Mouse (Mus musculus): Measurements from ENCODE around the gene Tut1.
"Not testable (repeated sequence)": the region's sequence is repeated elsewhere in the genome, so short reads cannot be mapped to it uniquely, and the experiment has no call there.

The Tut1 gene

DNA sequence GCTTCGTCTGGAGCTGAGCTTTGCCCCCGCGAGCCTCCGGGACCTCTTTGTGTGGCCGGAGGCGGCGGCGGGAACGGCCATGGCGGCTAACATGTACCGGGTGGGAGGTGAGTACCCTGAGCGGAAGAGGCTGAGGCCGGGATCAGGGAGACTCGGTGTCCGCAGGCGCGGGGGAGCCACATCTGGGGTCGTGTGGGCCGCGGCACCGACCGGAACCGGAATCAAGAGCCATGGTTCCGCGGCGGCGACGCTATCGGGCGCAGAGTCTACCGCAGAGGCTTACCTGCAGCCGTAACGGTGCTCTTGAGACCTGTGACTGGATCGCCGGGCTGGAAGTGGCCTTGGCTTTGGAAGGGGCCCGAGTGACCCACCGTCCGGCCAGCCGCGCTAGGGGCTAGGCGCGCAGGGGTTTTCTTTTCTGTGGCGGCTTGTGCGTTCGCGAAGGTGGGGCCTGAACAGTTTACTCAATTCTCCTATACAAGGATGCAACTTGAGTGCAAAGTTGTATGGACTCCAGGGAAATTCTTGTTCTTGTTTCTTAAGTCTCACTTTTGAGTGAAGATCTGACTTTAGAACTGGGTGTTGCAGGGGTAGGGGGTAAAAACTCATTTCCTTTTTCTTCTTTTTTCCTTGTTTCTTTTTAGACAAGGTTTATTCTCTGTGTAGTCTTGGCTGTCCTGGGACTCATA is 11.2 kb upstream of the Tut1 start:
- no peak for DNase-seq (ENCODE audit: low read depth, low spot score)

DNA sequence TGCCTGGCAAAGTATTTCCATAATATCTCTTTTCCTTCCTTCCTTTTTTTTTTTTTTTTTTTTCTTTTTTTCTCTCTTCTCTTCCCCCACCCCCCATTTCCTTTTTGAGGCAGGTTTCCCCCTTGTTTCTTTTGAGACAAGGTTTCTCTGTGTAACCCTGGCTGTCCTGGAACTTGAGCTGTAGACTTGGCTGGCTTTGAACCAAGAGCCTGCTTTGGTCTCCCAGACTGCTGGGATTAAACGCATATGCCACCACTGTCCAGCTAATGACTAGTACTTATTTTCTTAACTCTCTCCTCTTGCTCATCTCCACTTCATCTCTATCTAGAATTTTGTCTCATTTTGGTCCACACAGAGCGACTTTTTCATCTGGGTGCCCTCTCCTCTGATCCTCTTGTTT is 10.6 kb upstream of the Tut1 start:
- DNase-seq (ENCODE audit: low read depth, low spot score), result no peak

DNA sequence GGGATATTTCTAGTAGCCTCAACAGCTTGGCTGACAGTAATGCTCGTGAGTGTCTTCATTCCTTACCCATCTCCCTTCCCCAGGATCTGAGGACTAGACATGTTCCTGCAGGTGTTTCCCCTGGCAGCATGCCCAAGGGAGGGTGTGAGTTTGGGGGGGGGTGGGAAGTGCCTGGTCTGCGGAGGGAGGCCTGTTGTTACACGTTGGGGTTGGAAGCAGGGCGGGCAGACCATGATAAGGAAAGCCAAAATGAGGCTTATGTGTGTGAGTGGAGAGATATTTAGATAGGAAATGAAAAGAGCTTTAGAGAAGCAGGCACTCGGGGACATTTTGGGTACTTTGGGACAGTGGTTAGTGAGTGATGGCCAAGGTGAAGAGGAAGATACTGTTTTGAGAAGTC is 9.6 kb upstream of the Tut1 start:
- no peak for DNase-seq (ENCODE audit: low read depth, low spot score)

DNA sequence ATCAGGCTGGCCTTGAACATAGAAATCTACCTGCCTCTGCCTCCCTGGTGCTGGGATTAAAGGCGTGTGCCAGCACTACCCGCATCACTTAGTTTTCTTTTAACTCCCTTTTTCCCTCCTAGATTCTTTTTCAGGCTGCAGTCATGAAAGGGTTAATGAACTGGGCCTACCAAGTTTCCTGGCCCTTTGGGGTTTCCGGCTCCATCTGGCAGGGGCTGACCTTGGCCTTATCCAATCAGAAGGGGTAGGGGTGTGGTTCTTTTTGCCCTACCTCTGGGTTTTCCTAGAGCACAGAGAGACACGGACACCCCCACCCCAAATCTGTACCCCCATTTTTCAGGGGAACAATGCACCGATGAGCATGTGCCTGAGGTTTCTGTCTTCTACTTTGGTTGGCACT is 8.9 kb upstream of the Tut1 start:
- no peak for DNase-seq (ENCODE audit: low read depth, low spot score)

DNA sequence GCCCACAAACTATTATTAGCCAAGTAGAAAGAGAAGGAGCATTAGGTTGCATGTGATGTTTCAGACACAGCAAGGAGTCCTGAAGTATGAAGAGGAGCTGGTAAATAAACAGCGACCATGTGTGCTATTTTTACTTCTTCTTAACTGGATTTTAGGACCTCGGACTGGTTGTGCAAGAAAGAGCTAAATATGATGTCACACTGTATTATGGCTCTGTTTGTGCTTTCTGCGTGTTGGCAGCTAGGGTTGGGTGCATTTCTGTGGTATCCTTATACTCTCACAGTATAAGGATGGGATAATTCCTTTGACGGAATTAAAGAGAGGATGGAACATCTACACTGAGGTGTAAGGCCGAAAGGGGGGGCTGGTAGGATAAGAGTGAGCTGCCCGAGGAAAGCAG is 8.4 kb upstream of the Tut1 start:
- DNase-seq (ENCODE audit: low read depth, low spot score), result no peak

- no peak for DNase-seq (ENCODE audit: low read depth, low spot score)
Measured at GRCm38 (mm10) chr19:8946929-8947328, 6.7 kb upstream of the Tut1 start.

DNA sequence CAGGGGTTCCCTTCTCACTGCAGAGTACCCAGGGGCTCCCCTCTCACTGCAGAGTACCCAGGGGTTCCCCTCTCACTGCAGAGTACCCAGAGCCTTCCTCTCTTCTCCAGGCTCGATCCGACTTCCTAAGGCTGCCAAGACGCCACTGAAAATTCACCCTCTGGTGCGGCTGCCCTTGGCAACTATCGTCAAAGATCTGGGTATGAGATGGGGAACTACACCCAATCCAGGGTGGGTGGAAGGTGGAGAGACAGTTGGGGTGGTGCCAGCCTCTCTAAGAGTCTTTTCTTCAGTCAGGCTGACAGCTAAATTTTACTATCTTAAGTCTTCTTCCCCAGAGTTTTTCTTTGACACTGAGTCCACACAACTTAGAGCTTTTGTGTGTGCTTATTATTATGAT is 3.5 kb upstream of the Tut1 start:
- no peak for DNase-seq (ENCODE audit: low read depth, low spot score)

DNA sequence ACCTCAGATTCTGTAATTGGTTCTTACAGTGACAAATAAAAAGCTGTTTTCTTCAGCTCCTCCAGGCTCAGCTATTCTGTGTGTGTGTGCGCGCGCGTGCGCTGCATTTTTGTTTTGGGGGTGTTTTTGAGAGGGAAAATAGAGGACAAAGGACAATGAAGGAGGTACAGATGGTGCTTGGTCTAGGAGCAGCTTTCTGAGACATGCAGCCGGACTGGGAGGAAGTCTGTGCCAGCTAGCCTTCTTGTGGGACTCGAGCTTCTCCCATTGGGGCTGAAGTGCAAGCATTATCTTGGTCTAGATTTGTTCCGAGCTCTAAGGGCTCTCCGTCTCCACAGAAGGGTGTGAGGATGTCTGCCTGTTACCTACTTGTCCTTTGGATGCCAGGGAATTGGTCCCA is 1.4 kb upstream of the Tut1 start:
- no peak for DNase-seq (ENCODE audit: low read depth, low spot score)

GRCm38 (mm10) chr19:8954171-8954570 is 524 bp downstream of the Tut1 start:
- DNase-seq (ENCODE audit: low read depth, low spot score), result no peak

GRCm38 (mm10) chr19:8962256-8962655 is 8.6 kb downstream of the Tut1 start:
- DNase-seq (ENCODE audit: low read depth, low spot score), result no peak

- DNase-seq (ENCODE audit: low read depth, low spot score), result no peak
Measured at GRCm38 (mm10) chr19:8965075-8965474, 11.4 kb downstream of the Tut1 start.

DNA sequence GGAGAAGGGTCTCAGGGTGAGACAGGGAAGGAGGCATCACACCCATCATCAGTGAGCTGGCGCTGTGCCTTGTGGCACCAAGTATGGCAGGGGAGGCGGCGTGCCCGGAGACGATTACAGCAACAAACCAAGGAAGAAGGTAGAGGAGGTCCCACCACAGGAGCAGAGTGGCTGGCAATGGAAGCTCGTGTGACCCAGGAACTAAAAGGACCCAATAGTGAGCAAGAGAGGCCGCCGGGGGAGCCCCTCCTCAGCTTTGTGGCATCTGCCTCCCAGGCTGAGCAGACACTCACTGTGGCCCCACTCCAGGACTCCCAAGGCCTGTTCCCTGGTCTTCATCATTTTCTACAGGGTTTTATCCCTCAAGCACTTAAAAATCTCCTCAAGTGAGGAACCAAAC is 12.1 kb downstream of the Tut1 start:
- DNase-seq (ENCODE audit: low read depth, low spot score), result no peak

DNA sequence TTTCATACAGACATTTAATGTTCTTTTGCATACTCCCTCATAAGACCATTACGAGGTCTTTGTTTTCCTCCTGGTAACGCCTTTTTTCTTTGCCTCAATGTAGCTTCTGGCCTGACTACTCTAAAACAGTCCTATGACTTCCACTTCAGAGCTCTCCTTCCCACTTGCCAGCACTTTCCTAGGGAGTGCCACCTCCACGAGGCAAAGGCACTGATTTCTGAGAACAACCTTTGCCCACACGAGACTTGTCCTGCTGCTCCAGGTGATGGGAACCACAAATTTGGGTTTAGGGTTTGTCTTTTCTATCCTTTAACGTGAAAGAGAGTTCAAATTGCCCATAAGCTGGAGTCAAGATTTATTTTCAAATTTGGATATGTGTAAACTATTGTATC is 12.5 kb downstream of the Tut1 start:
- no peak for DNase-seq (ENCODE audit: low read depth, low spot score)

DNA sequence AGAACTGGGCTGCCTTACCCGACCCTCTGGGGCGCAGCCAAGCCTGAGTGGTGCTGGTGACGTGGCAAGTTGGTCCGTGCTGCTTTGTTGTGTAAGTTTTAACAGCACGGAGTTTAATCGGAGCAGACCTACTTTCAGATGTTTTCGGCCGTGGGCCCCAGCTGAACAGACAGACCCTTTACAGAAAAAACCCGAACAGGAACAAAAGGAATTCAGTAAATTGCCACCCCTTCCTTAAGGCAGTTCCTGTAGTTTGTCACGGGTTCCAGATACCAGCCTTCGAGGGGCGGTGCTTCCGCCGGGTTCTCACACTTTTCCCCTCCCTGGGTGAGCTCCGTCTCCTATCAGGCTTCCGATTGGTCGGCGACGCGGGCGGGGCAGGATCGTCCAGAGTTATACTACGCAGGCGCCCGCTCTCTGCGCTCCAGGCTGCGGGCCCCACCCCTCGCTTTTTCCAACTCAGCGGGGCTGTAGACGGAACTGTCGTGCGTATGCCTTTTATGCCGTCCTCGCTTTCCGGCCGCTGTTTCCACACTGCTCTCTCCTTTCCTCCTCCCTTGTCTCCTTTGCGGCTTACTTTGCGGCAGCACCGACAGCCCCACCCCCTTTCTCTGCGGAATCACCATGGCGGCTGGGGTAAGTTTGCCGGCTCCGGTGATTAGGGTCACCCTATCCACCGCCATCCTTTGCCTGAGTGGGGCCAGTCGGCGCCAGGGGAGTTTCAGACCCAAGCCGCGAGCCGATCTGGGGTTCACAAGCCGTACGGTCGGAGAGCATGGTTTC is 13.1 kb downstream of the Tut1 start, which contains the start of gene Eef1g:
Eef1g (plus strand) TSS at position 452 of the 783 bp plus-strand sequence.
- DNase-seq (ENCODE audit: low read depth, low spot score), result peak; percentile 99

DNA sequence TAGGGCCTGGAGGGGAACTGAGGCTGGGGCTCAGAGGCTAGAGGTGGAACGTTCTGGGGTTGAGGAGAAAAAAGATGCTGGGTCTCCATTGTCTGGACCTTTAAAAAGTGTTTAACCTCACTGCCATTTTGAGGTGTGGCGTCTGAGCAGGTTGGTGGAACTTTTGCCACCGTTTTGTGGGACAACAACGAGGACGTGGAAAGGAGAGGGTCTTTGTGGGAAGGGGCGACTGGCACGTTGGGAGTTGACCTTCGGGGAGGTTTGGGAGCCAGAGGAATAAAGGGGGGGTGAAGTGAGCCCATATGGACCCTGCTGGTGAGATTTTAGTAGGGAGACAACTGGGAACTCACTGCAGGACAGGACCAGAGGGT is 13.7 kb downstream of the Tut1 start:
- no peak for DNase-seq (ENCODE audit: low read depth, low spot score)

DNA sequence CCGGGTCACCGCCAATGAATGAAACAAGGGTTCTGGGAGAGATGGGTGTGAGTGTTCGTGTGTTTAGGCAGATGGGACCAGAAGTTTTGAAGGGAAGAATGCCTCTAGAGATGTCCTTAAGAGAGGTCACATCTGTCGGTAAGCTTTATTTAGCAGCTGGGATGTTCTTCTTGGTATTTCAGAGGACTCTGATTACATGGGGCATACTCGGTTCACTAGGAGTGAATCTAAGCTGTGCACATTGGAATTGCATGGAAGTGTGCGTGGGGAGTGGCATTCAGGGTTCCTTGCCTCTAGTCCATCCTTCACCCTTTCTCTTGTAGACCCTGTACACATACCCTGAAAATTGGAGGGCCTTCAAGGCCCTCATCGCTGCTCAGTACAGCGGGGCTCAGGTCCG is 14.2 kb downstream of the Tut1 start:
- no peak for DNase-seq (ENCODE audit: low read depth, low spot score)

DNA sequence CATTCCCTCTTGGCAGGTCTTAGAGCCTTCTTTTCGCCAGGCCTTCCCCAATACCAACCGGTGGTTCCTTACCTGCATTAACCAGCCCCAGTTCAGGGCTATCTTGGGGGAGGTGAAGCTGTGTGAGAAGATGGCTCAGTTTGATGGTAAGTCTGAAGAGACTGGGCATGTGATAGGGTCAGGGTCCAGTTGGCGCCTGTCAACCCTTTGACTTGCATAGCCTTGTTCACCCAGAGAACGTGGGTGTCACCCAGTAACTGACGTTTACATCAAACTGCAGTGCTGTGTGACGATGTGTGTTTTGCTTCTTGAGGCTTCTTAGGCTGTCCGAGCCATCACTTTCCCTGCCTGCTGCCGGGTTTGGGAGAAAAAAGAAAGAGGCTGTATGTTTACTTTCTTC is 18.8 kb downstream of the Tut1 start:
- DNase-seq (ENCODE audit: low read depth, low spot score), result not testable (repeated sequence)

DNA sequence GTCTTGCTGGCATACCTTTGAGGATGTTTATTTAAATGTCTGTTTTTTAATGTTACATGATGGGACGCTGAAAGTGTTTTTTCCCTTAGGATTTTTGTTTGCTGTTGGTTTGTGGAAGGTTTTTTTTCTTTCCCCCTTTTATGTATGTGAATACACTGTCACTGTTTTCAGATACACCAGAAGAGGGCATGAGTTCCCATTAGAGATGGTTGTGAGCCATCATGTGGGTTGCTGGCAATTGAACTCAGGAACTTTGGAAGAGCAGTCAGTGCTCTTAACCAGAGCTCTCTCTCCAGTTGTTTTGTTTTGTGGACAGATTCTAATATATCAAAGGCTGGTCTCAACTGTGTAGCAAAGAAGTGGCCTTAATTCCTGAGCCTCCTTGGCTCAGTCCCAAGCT is 21.0 kb downstream of the Tut1 start:
- DNase-seq (ENCODE audit: low read depth, low spot score), result no peak

GRCm38 (mm10) chr19:8975491-8975890 is 21.8 kb downstream of the Tut1 start:
- DNase-seq (ENCODE audit: low read depth, low spot score), result no peak

- no peak for DNase-seq (ENCODE audit: low read depth, low spot score)
Measured at GRCm38 (mm10) chr19:8976535-8976934, 22.9 kb downstream of the Tut1 start.

DNA sequence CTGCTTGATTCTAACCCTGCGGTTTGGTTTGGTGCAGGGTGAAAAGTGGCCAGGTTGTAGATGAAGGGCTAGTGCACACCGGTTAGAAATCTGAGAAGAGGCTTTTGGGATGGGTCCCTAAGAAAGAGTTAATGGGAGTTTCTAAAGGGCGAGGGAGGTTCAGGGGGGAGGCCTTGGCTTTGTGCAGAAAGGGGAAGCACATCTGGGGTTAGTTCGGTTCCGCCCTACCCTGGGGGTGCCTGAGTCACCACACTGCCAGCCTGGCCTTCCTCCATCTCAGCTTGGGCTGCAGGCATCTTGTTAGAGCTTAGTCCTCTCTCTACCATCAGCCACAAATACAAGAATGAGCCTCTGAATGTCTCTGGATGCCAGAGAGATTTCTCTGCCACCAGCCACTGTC is 27.1 kb downstream of the Tut1 start:
- DNase-seq (ENCODE audit: low read depth, low spot score), result no peak

DNA sequence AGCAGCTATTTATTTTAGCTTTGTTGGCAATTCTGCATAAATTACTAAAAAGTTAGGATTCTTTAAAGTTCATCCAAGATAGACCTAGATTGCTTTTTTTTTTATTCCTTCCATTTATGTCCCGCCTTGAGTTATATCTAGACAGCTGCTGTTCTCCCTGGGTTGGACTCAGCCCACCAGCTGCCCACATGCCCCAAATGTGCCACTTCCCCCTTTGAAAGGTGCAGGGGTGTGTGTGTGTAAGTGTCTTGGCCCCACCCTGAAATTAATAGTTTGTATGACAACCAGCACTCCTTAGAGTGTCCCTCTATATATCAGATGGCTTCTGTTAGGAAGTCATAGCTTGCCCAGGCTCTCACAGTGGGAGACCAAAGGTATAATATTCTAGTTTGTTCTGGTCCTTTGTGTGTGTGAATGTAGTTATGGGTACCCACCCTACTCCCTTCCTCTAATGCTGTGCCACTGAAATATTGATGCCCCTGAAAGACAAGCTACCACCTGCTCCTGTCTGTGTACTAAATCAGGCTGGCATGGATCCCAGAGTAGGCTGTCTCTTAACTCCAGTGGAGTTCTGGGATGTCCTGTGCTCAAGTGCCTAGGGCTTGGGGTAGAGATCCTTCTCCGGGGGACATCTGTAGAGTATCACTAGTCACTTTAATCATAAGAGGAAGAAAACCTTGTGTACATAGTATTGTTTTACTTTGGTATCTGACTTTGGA is 28.0 kb downstream of the Tut1 start:
- DNase-seq (ENCODE audit: low read depth, low spot score), result no peak
